Mouse (Mus musculus) liver (tissue): ENCODE results near the gene Lonp2.
A peak's percentile ranks its signal among the peaks of the same experiment; 100 is the strongest.

Experiments
- DNase-seq: peaks from one replicate; pipeline ENCODE4 v3.0.0-alpha.2; 2020; ENCODE audit warnings: mixed read lengths

Gene Lonp2

GRCm38 (mm10) chr8:86758651-86759050 is 134.8 kb downstream of the Lonp2 start:
- DNase-seq, result no peak

- DNase-seq, result peak; percentile 39
These were observed 135.2 kb downstream of the Lonp2 start for GRCm38 (mm10) chr8:86759090-86759491.

DNA sequence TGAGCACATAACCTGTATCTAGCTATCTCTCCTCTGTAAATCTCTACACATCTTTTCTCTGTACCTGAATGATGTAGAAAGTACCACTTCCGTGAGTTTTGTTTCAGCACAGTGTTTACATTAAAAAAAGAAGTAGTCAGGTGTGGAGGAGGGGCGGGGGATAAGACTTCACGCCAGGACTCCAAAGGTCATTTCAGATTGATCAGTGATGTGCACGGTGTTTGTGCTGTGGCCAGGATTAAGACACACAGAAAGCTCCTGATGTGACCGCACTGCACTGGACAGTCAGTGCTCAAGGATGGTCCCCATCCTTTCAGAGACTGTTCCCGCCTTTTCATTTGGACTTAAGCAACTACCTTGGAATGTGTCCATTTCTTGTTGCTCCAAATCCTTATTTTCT is 136.9 kb downstream of the Lonp2 start:
- no peak for DNase-seq

- no peak for DNase-seq
These were observed 139.0 kb downstream of the Lonp2 start for GRCm38 (mm10) chr8:86762806-86763205.

GRCm38 (mm10) chr8:86765155-86765554 is 141.3 kb downstream of the Lonp2 start:
- DNase-seq, result peak; percentile 79

GRCm38 (mm10) chr8:86765669-86766068 is 141.8 kb downstream of the Lonp2 start:
- DNase-seq, result no peak

DNA sequence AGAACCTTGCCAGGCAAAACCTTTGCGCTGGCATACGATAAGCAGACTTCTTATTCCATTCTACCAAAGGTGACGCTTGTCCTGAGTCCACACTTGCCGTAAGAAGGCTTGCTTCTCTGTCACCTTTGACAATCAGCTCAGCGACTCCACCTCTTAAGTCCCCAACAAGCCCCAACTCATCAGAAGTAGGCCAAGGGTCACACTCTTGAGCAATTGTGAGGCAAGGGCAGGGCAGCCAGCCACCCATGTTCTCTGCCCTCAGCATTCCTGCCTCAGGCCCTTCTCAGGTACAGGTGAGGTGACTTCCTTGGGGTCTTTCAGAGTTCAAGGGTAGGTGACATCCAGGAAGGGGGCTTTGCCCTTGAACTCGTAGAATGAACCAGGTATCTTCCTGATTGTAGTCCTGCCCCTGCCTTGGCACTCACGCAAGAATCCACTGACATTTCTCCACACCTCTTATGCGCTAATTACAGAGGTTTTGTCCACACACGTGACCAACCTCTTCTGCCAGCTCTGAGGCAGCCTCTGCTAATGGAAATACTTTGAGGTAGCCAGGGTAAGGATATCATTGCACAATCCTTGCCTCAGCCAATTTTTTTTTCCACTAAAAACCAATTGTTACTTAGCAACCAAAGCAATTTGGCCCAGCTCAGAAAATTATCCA is 142.8 kb downstream of the Lonp2 start:
- no peak for DNase-seq

DNA sequence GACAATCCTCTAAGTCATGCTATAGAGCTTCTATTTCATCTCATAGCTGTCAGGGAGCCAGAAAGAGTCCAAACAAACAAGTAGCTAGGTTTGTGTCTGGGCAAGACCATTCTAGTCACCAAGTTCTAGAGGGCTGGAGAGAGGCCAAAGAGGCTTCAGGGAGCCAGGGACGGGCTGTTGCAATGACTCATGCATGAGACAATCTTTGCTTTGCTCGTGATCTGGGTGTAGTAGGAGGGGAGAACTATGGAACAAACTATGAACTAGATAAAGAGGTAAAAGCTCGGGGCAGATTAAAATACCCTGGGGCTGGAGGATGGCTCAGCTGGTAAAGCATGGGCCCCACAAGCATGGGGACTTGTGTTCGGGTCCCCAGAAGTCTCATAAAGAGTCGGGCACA is 144.7 kb downstream of the Lonp2 start:
- DNase-seq, result no peak

- no peak for DNase-seq
These were observed 146.3 kb downstream of the Lonp2 start for GRCm38 (mm10) chr8:86769945-86770715.
